Mouse (Mus musculus) megakaryocyte, adult 5-6 weeks (primary cell): ENCODE results near the gene Gm10197. TPM values are rescaled to one million over a fixed set of nuclear protein-coding genes. Genes with fewer than 3 reads are reported as not detected.
A peak's percentile ranks its signal among the peaks of the same experiment; 100 is the strongest.

ENCODE experiments used
- ATAC-seq: 2 replicates; pipeline ENCODE4 v1.8.0; 2016; ENCODE audit warnings: mild to moderate bottlenecking, inconsistent platforms; ENCODE audit not compliant: poor library complexity, severe bottlenecking
- total RNA-seq, 2 experiments: library from RNA; stranded (forward) in 1 of 2; stranded (reverse) in 1 of 2; fragments of 153-499, 151-499 nt in 1 of 2; fragments of 221-1000, 200-1000 nt in 1 of 2; gene quantifications; 2 replicates each; pipeline versions ENCODE4 v1.2.3 to v1.2.4; 2015 to 2017

The Gm10197 gene
- total RNA-seq (2015): not detected in 2 replicates
- not detected in 2 replicates for total RNA-seq (2017)

DNA sequence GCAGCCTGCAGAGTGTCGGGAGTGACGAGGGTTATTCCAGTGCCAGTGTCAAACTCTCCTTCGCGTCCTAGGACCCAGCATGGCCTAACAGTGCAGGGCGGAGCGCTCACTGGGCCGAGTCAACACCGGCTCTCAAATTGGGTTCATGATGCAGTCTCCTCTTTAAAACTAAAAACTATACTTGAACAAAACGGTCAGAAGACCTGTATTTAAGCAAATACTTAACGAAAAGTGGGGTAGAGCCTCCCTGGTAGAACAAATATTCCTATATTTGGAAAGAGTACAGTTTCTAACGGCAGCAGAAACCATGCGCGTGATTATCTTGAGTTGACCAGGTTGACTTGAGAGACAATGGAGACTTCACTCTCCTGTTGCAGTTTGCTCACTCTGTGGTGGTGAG is at the start of gene Gm10197:
Gm10197 (minus strand) TSS at position 101 of the 400 bp plus-strand sequence.
- no peak for ATAC-seq

DNA sequence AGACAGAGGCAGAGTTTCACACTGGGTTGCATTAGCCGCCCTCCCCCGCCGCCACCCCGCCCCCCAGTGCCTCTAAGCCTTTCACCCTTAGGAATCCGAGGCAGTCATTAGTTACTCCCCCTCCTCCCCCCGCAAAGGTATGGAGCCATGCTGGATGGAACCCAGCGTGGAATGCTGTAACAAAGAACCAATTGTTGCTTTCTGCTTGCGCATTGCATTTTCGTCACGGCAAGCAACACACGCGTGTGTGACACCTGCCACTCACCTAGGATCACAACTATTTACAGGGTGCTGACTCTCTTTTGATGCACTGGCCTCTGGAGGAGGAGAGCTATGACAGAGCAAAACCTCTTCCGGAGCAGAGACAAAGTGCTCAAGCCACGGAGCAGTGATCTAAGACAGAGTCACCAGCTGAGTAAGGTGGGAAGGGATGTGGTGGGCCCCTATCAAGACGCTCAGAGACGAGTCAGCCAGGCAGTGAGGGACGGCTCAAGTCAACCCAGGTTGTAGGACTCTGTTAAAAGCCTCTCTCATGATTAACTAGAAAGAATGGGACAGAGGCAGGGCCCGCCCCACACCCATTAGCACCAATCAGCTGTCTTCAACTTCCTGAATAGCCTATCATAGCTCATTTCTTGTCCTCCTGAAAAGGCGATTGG is 49.5 kb upstream of the Gm10197 start:
- ATAC-seq: peak; percentile 42

DNA sequence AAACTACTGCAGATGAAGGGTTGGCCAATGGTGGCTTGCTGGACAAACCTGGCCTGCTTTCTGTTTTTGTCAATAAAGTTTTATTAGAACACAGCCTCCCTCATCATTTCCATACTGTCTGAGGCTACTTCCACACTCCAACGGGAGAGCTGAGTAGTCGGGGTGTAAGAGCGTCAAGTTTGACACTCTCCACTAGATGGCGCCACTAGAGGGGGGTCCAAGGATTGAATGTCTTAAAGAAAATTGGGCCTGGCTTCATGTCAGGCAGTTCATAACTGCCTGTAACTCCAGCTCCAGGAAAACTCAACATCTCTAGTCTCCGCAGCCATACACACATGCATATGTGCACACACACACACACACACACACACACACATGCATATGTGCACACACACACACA is 48.3 kb upstream of the Gm10197 start:
- ATAC-seq: 0 out of 2 replicates have a peak, but pooled peaks have one; percentile 16

DNA sequence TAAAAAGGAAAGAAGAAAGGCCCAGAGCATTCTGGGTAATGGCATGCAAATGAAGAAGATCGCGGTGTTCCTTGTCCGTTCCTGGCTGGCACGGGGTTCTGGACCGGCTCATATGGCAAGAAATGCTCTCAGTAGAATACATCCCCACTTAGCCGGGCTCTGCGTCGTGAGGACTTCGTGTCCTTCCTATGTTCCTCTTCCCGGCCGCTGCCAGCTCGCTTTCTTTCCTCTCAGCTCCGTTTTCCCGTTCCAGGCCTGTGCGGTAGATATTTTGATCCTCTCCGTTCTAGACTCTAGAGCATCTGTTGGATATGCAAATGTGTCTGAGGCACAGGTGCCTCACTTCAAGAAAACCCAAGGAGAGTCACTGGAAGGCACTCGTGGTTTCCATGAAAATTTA is 43.6 kb upstream of the Gm10197 start:
- no peak for ATAC-seq

DNA sequence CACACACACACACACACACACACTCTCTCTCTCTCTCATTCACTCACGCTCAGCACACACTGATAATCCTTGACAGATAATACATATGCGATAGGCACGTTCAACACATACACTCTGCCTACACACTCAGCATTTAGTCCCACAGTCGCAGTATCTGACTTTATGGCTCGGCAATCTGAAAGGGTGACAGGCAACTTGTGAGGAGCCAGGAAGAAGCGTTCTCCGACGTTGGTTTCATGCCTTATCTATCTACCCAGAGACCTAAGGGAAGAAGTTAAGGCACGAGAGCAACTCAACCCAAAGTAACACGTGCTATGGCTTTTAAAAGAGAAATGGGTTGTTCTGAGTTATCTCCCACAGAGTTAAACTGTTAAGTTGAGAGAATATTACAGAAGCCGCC is 43.1 kb upstream of the Gm10197 start:
- ATAC-seq: no peak

DNA sequence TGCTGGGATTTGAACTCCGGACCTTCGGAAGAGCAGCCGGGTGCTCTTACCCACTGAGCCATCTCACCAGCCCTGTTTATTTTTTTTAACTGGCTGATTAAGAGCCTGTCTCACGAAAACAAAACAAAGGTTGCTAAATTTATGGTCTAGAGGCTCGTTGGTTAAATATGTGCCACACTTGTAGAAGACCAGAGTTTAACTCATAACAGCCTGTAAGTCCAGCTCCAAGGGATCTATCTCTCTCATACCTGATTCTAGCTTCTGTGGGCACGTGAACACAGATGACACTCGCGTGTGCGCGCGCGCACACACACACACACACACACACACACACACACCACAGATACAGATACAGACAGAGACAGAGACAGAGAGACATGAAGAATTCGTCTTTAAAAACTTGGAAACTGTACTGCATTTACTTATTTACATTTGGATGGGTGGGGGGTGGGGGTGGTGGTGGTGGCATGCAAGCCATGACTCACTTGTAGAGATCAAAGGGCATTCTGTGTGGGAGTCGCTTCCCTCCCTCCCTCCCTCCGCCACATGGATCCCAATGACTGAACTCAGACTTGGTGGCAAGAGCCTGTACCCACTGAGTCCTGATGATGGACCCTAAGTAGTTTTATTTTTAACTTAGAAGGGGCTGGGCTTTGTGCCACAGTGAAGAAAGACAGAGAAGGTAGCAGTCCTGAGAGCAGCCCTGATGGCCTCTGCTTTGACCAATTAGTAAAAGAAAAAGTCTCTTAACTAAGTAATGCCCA is 42.2 kb upstream of the Gm10197 start:
- ATAC-seq: no peak

DNA sequence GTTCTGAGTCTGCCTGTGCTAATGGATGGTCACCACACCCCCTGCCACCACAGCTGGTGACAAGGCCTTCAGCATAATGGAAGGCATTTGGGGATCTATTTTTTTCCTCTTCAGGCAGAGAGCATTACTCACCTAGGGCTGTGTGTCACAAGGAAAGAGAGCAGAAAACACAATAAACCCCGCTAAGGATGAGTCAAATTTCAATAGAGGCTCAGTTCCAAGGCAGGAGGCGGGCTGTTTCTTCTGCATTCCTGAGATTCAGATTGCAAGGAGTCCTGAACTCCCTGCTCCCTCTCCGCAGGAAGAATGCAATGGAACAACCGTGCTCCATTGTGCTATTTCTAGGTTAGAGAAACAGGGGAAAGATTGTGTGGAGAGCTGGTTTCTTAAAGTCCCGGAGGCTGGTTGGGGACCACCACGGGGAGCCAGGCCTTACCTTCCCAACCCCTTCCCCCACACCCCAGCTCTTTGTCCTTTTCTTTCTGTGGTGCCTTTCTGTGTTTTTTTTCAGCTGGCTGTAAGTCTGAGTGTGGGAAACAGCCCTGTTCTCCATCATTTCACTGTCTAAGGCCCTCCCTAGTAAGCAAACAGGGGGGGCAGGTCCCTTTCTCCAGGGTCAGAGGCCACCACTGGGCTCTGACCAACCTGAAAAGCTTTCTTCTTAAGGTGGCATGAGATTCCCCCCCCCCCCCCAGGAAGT is 40.7 kb upstream of the Gm10197 start:
- ATAC-seq: no peak

DNA sequence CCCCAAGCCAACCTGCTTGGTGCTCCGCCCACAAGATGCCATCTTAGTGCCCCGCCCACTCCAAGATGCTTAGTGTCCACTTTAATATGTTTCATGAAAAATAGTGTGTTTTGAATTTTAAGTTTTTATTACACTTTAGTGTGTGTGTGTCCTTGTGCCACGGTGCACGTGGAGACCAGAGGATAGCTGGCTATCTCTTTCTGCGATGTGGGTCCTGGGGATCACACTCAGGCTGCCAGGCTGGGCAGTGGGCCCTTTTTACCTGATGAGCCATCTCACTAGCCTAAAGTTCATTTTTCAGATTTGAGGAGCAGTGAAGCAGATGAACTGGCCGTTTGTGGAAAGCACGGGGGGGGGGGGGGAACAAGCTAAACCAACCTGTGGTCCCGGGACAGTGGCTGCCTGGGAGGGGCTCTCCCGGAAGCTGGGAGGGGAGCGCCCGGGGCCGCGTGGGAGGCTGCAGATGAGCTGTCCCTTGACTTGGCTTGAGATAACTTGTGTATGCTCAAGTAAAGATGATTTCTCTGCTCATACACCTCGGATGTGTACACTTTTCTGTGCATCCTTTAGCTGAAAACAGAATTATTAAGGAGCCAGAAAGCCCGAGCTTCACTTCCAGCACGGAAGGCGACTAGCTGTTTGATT is 38.2 kb upstream of the Gm10197 start:
- no peak for ATAC-seq

DNA sequence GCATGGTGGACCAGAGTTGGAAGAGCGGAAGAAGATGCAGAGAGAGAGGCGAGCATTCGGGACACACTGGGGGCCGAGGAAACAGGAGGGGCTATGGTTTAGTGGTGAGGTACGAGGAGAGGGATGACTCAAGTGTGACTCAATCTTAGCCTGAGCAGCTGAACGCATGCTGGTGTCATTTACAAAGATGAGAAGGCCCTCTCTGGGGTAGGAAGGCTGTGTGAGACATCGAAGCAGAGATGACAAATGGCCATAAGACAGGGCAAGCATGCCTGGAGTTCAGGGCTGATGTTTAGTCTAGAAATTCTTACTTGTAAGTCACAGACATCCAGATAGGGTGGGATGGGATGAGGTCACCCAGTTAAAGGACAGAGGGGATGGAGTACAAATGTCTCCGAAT is 36.8 kb upstream of the Gm10197 start:
- no peak for ATAC-seq

DNA sequence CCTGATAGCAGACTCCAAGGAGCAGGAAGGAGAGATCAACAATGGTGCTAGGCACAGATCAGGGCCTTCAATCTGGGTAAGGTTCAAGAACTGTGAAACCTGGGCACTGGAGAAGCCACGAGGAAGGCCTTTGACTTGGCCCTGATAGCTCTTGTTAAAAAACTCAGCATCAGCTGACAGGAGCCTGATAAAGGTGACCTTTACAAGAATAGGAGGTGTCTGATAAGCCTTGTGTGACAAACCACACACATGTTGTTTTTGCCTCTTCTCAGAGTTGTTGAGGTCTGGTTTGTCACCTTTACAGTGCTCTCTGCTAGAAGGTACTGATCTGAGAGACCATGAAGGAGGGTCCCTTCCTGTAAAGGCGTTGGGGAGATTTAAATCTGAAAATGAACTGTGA is 35.8 kb upstream of the Gm10197 start:
- peak; percentile 52 for ATAC-seq

DNA sequence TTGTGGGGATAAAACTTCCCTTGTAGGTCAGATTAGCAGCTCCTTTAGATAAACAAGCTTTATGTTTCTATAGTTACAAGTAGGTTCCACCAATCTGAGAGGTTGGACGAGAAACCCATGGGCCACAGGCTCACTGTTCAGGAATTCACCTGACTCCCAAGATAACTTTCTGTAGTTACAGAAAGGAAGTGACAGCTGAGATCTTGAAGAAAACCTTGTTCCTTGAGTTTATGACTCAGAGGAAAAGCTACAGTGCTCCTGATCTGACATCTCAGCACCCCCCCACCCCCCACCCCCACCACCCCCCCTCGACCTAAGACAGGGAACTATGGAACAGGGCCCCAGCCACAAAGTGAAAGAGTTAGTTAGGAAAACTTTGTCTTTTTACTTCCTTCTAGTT is 34.2 kb upstream of the Gm10197 start:
- no peak for ATAC-seq

DNA sequence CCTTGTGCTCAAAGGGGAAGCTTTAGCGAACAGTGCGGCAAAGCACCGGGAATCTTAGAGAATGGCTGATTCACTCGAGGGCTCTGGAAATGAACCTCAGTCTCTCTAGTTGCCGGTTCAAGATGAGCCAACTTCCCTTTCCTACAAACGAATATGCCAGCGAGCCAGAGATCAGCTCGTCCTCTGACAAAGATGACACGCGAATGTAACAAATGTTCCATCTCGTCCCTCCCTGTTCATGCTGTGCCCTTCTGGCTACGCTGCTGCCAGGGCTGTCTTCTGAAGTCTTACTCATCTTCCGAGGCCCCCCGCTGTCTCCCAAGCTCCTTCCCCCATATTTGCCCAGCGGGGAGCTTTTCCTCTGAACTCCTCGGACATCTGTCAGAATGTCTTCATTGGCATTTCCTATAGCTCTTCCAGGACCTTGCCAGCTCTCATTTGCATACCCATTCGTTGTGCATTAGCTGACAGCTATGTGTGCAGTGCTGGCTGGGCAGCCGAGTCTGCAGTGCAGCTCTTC is 33.3 kb upstream of the Gm10197 start:
- no peak for ATAC-seq

DNA sequence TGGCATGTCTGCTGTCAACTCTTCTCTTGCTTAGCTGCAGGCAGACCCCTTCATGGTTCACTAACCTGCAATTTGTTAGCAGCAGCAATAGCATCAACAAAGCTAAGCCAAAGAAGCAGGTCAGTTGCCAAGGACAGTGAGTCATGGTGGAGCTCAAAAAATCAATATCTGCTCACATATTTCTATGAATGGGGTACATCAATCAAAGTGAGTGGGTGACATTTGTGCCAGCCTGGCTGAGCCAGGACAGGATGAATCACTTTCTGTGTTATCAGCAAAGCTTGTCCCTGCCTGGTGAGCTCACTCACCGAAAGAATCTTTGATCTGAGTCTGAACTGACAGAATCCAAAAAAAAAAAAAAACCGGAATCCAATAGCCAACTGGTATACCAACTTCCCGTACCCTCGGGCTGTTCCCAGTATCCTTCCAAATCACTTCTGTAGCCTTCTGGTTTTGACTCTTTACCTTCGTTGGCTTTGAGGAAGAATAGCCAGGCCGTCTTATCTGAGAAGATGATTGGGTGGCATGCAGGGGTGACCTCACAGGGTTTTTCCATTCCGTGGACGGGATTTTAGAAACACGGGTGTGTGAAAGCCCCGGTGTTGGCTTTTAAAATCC is 32.8 kb upstream of the Gm10197 start:
- ATAC-seq: no peak

DNA sequence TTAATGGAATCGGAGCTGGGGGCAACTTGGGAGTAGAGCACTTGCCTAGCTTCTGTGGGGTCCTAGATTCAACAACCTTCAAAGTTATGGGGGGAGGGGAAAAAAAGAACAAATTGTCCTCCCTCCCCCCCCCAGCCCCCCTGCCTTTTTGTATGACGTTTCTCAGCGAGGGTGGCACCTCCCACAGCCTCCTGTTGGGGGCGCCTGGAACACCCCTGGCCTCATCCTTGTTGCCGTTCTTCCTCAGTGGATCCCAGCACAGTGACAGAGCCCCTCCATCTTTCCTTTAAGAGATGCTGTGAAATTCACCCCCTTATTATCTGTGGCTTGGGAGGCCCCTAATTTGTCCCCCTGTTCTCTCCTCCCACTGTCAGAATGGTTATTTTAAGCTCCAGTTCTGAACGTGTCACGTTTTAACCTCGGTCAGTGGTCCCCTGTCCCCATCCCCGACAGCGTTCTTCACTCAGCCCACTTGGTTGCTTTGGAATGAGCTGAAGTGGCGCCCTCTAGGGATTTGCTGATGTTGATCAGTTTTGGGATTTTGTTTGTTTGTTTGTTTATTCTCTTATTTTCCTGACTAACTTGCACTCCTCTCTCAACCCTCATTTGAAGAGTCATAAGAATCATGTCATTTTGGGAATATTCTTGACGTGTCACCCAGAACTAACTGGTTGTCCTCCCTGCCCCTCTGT is 31.3 kb upstream of the Gm10197 start:
- ATAC-seq: no peak

DNA sequence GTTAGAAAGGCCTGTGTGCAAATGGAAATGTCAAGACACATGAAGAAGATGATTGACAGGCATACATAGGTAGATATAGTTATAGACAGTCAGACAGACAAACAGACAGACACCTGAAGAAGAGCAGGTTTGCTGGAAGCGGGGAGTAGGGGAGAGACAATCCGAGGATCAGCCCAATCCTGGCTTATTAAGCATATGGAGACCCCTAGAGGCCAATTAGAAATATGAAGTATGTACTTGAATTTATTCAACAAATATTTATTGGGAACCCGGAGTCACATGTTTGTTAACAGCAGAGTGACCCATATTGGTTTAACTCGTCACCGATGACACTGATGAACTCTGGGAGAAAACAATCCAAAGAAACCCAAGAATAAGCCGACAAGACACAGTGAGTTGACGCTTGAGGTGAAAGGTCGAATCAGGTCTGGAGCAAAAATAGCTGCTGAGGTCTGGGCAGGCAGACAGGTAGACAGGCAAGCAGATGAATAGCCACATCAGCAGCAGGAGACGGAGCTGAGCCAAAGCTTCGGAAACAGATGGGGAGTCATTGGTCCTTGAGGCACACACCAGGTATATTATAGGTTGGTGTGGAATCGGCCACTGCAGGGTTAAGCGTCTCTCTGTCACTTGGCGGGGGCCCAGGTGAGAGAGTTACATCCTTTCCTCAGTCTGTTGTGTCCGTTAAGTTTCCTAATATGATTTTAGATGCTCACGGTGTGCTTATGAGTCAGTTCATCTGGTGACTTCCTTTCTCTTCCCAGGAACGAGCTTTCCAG is 29.0 kb upstream of the Gm10197 start:
- no peak for ATAC-seq

DNA sequence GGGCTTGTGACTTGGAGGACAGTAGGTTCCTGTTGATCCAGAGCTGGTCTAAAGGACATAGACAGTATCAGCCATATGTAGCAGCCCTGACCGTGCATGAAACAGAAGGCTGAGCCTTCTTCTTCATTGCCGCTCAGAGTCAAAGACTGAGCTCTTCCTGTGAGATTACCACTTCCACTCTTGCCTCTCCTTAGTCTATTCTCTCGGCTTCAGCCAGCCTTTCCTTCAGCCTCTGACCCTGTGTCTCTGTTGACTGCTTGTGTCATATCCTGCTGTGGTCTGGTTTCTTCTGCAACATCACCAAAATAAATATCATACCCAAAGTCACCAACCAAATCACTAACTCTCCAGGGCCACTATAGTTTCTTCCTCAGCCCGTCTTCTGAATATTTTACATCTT is 27.6 kb upstream of the Gm10197 start:
- ATAC-seq: peak; percentile 58

DNA sequence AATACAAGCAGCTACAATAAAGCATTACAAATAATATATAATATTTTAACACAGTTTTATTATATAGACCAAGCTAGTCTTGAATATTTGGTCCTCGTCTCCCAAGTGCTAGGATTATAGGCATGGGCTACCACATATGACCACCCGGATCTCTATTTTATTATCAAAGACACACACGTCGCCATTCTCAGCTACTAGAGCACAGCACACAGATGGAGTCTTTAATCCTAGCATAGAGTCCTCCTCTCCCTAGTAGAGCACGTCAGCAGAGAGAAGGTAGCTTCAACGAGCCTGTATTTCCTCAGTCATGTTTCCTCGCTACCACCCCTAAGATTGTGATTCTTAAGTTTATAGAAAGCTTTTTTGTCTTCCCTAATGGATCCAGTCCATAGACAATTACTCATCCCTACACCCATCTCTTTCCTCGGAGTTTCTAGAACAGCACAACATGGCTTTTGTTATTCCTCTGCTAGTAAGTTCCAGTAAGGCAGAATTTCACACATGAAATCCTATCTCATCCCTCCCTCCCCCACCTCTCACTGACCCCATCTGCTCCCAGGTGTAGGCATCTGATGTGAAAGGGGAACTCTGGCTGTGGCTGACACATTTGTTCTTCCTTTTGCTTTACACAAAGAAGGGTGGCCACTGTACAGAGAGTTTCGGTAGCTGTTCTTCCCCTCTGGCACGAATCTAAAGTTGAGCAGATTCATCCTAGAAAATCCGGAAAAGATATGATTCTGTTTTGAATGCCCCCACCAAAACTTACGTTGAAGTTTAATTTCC is 26.1 kb upstream of the Gm10197 start:
- peak; percentile 44 for ATAC-seq

DNA sequence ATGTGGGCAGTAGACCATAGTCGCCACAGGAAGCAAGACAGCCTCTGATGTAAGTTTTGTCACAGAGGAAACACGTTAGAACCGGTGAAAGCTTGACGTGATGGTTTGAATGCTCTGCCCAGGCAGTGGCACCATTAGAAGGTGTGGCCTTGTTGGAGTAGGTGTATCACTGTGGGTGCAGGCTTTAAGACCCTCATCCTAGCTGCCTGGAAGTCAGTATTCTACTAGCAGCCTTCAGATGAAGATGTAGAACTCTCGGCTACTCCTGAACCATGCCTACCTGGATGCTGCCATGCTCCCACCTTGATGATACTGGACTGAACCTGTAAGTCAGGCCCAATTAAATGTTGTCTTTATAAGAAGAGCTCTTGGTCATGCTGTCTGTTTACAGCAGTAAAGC is 24.2 kb upstream of the Gm10197 start:
- peak; percentile 35; the same call in 1 of the 2 replicates for ATAC-seq
